Mouse (Mus musculus) heart, postnatal 4 days (tissue): ENCODE measurements around the gene Fgfr2. TPM values are rescaled to one million over a fixed set of nuclear protein-coding genes. Genes with fewer than 3 reads are reported as not detected.

Experiments used
- DNase-seq: peaks from one replicate; pipeline ENCODE4 v3.0.0; 2021
- total RNA-seq, 2 experiments: library from RNA; stranded (reverse); gene quantifications; 2 replicates each; pipeline ENCODE4 v1.2.3; 2021

Fgfr2 gene
- total RNA-seq, 2 experiments from 2014 or later = 10.2 to 10.6 TPM

GRCm38 (mm10) chr7:133005772-133006171 lies 117.4 kb downstream of the Fgfr2 start:
- no peak for DNase-seq

- peak; percentile 87 for DNase-seq
Observed at GRCm38 (mm10) chr7:133003421-133003820, 119.7 kb downstream of the Fgfr2 start.

- DNase-seq = peak; percentile 3
Observed at GRCm38 (mm10) chr7:133002271-133002670, 120.9 kb downstream of the Fgfr2 start.

- DNase-seq = no peak
Observed at GRCm38 (mm10) chr7:133001388-133001787, 121.8 kb downstream of the Fgfr2 start.

GRCm38 (mm10) chr7:132999061-132999460 lies 124.1 kb downstream of the Fgfr2 start:
- DNase-seq = no peak

- peak; percentile 3 for DNase-seq
Observed at GRCm38 (mm10) chr7:132998639-132999038, 124.5 kb downstream of the Fgfr2 start.

GRCm38 (mm10) chr7:132996391-132996790 lies 126.8 kb downstream of the Fgfr2 start:
- peak; percentile 34 for DNase-seq

- no peak for DNase-seq
Observed at GRCm38 (mm10) chr7:132994628-132995191, 128.4 kb downstream of the Fgfr2 start.

GRCm38 (mm10) chr7:132994120-132994519 lies 129.0 kb downstream of the Fgfr2 start:
- no peak for DNase-seq

- DNase-seq = no peak
Observed at GRCm38 (mm10) chr7:132992967-132993615, 130.1 kb downstream of the Fgfr2 start.

GRCm38 (mm10) chr7:132991240-132991900 lies 131.8 kb downstream of the Fgfr2 start:
- DNase-seq = no peak

- DNase-seq = no peak
Observed at GRCm38 (mm10) chr7:132989839-132990238, 133.3 kb downstream of the Fgfr2 start.

- no peak for DNase-seq
Observed at GRCm38 (mm10) chr7:132982639-132983038, 140.5 kb downstream of the Fgfr2 start.

- no peak for DNase-seq
Observed at GRCm38 (mm10) chr7:132977981-132978380, 145.2 kb downstream of the Fgfr2 start.

- no peak for DNase-seq
Observed at GRCm38 (mm10) chr7:132976079-132976478, 147.1 kb downstream of the Fgfr2 start.

- DNase-seq = no peak
Observed at GRCm38 (mm10) chr7:132972079-132972478, 151.1 kb downstream of the Fgfr2 start.

GRCm38 (mm10) chr7:132965707-132966106 lies 157.4 kb downstream of the Fgfr2 start:
- no peak for DNase-seq

GRCm38 (mm10) chr7:132964395-132964794 lies 158.8 kb downstream of the Fgfr2 start:
- DNase-seq = no peak

GRCm38 (mm10) chr7:132950613-132951012 lies 172.5 kb downstream of the Fgfr2 start:
- no peak for DNase-seq

GRCm38 (mm10) chr7:132949968-132950367 lies 173.2 kb downstream of the Fgfr2 start:
- DNase-seq = no peak

- no peak for DNase-seq
Observed at GRCm38 (mm10) chr7:132940569-132940968, 182.6 kb downstream of the Fgfr2 start.

GRCm38 (mm10) chr7:132939118-132939517 lies 184.0 kb downstream of the Fgfr2 start:
- no peak for DNase-seq

GRCm38 (mm10) chr7:132934743-132935142 lies 188.4 kb downstream of the Fgfr2 start:
- DNase-seq = no peak

GRCm38 (mm10) chr7:132933331-132933730 lies 189.8 kb downstream of the Fgfr2 start:
- no peak for DNase-seq
